Mouse (Mus musculus): ENCODE results near the gene Atp5j. TPM values are rescaled to one million over a fixed set of nuclear protein-coding genes. Genes with fewer than 3 reads are reported as not detected.

Gene Atp5j
- polyA plus RNA-seq, 1 experiment = 434 TPM

DNA sequence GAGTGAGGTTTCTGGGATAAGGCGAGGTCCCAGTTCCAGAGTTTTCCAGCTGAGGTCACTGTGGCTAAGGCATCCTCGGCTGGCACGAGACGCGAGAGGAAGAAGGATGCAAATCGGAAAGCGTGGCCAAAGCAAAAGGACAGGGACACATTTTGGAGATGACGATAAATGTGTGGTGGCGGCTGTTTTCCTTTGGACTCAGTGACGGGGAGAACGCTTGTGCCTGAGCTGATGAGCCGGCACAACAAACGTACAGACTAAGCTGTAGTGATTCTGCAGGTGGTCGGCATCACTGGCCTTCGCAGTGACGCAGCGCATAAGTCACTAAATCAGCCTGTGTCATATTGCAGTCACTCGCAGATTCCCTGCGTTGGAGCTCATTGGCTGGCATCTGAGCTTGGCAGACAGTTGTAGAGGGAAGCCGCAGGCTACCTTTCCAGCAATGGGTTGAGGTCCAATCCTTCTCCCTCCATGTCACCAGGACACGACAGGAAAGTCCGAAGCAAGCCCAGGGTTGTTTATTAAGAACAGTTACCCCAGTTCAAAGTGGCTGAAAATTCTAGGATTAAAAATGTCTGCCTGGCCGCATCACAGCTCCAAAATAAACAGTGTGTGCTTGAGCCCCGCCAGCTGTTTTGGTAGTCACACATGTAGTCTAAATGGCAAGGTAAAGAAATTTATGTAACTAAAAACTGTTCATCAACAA, 39.7 kb upstream of the Atp5j start:
- no peaks in the 10 kb centered on the region for H3K36me3 ChIP-seq (ENCODE audit: control insufficient read depth, insufficient read depth, low read length)
- no peak for DNase-seq
- no peak overlapping the region for H3K4me3 ChIP-seq (ENCODE audit: insufficient read depth, low read depth, low read length)
- TF ChIP-seq POLR2A (IDR thresholded peaks at IDR 0.05; ENCODE audit: low read depth, low read length) (no peak), CTCF (conservative IDR thresholded peaks at IDR 0.05; ENCODE audit: insufficient read depth, insufficient read length, low read depth, low read length) (no peak)
- no peaks in the 10 kb centered on the region for H3K4me1 ChIP-seq (ENCODE audit: control insufficient read depth, insufficient read depth, low read length)
- H3K27ac ChIP-seq (ENCODE audit: insufficient read depth, low read depth, low read length) = no peak overlapping the region
- H3K27me3 ChIP-seq (replicated peaks; ENCODE audit: control insufficient read depth, insufficient read depth, low read length) = no peaks in the 10 kb centered on the region
- WGBS = 46% methylated on average over 24 of the region's 24 CpGs

DNA sequence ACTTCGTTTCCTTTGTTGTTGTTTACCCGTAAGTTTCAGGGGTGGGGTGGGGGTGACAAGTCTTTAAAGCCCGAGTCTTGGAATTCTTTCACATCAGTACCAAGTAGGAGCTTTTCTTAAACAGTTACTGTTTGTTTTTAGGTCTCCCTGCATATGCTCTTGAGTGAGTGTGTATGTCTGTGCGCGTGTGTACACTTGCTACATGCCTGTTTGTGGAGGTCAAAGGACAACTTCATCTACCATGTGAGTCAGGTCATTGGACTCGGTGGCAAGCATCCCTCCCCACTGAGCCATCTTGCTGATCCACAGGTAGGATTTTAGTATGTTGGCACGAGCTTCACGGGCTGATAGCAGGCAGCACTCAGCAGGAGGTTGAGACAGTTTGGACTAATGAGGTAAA, 38.4 kb upstream of the Atp5j start:
- no peak for TF ChIP-seq POLR2A (IDR thresholded peaks at IDR 0.05; ENCODE audit: low read depth, low read length)
- TF ChIP-seq CTCF (conservative IDR thresholded peaks at IDR 0.05; ENCODE audit: insufficient read depth, insufficient read length, low read depth, low read length) = no peak
- 80% methylated on average over 8 of the region's 8 CpGs for WGBS
- no peaks in the 10 kb centered on the region for H3K27me3 ChIP-seq (replicated peaks; ENCODE audit: control insufficient read depth, insufficient read depth, low read length)
- H3K4me3 ChIP-seq (ENCODE audit: insufficient read depth, low read depth, low read length) = no peak overlapping the region
- H3K27ac ChIP-seq (ENCODE audit: insufficient read depth, low read depth, low read length) = no peak overlapping the region
- no peaks in the 10 kb centered on the region for H3K36me3 ChIP-seq (ENCODE audit: control insufficient read depth, insufficient read depth, low read length)
- no peak for DNase-seq
- no peaks in the 10 kb centered on the region for H3K4me1 ChIP-seq (ENCODE audit: control insufficient read depth, insufficient read depth, low read length)

DNA sequence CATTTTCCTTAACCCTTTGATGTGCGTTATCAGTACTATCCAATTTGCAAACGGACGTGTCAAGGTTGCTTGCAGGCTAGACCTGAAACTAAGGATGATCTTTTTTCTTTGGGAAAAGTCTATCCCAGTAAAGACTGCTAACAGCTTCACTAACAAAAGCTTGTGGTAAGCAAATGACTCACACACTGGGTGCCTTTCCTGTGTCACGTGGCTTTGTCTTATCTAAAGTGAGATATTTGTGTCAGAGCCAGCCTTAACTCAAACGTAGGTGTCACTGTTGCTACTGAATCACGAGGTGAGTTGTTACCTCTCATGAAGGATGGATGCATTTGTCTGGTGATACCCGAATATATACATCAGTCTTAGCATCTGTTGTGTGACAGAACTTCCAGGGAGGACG, 29.2 kb upstream of the Atp5j start:
- Histone ChIP-seq H3K36me3 (ENCODE audit: control insufficient read depth, insufficient read depth, low read length) (no peaks in the 10 kb centered on the region), H3K27me3 (replicated peaks; ENCODE audit: control insufficient read depth, insufficient read depth, low read length) (no peaks in the 10 kb centered on the region), H3K27ac (ENCODE audit: insufficient read depth, low read depth, low read length) (no peak overlapping the region), H3K4me3 (ENCODE audit: insufficient read depth, low read depth, low read length) (no peak overlapping the region), H3K4me1 (ENCODE audit: control insufficient read depth, insufficient read depth, low read length) (no peaks in the 10 kb centered on the region)
- DNase-seq = no peak
- no peak for TF ChIP-seq POLR2A (IDR thresholded peaks at IDR 0.05; ENCODE audit: low read depth, low read length)
- TF ChIP-seq CTCF (conservative IDR thresholded peaks at IDR 0.05; ENCODE audit: insufficient read depth, insufficient read length, low read depth, low read length) = no peak
- 92% methylated on average over 8 of the region's 8 CpGs for WGBS

DNA sequence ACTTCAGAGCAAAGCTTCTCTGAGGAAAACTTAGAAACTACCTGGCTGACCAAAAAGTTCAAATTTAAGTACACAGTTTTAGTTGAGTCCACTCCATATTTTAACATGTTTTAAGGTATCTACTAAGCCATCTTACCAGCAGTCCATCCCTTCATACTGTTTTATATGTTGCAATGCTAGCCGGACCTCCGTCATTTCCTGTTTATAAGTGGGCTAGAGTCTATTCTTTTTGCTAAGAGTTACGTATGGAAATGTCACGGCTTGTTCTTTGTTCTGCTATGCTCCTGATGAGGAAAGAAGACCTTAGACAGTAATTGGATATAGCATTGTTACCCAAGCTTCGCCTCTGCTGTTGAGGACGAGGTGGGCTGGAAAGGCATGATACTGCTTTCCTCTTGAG, 18.1 kb upstream of the Atp5j start:
- DNase-seq = no peak
- Histone ChIP-seq H3K4me3 (ENCODE audit: insufficient read depth, low read depth, low read length) (no peak overlapping the region), H3K27ac (ENCODE audit: insufficient read depth, low read depth, low read length) (no peak overlapping the region), H3K4me1 (ENCODE audit: control insufficient read depth, insufficient read depth, low read length) (no peaks in the 10 kb centered on the region), H3K27me3 (replicated peaks; ENCODE audit: control insufficient read depth, insufficient read depth, low read length) (no peaks in the 10 kb centered on the region), H3K36me3 (ENCODE audit: control insufficient read depth, insufficient read depth, low read length) (peaks cover 12% of the 10 kb centered on the region)
- 89% methylated on average over 6 of the region's 6 CpGs for WGBS
- TF ChIP-seq POLR2A (IDR thresholded peaks at IDR 0.05; ENCODE audit: low read depth, low read length) = no peak

DNA sequence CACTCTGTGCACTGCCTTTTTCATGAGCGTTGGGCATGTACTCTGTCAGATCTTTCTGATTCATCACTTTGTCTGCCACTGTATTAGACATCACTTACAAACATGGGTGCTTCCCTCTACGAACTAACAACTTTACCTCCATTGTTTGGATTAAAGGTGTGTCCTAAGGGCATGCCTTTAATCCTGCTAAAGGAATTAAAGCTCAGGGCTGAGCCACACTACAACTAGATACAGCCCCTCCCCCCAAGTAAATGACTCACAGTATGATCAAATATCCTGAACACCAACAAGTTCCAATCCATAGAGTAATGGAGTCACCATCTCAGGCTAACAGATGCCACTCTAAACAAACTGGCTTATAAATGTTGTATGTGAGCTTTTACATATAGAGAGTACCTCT, 3.2 kb upstream of the Atp5j start:
- no peak for DNase-seq
- no peak for TF ChIP-seq CTCF (conservative IDR thresholded peaks at IDR 0.05; ENCODE audit: insufficient read depth, insufficient read length, low read depth, low read length)
- no peak for TF ChIP-seq POLR2A (IDR thresholded peaks at IDR 0.05; ENCODE audit: low read depth, low read length)
- H3K4me1 ChIP-seq (ENCODE audit: control insufficient read depth, insufficient read depth, low read length) = no peaks in the 10 kb centered on the region; the same call in 1 of the 2 replicates
- no peaks in the 10 kb centered on the region; the same call in 1 of the 2 replicates for H3K36me3 ChIP-seq (ENCODE audit: control insufficient read depth, insufficient read depth, low read length)
- no peak overlapping the region for H3K27ac ChIP-seq (ENCODE audit: insufficient read depth, low read depth, low read length)
- no peaks in the 10 kb centered on the region for H3K27me3 ChIP-seq (replicated peaks; ENCODE audit: control insufficient read depth, insufficient read depth, low read length)
- no peak overlapping the region for H3K4me3 ChIP-seq (ENCODE audit: insufficient read depth, low read depth, low read length)
- WGBS = 87% methylated on average over 2 of the region's 2 CpGs

DNA sequence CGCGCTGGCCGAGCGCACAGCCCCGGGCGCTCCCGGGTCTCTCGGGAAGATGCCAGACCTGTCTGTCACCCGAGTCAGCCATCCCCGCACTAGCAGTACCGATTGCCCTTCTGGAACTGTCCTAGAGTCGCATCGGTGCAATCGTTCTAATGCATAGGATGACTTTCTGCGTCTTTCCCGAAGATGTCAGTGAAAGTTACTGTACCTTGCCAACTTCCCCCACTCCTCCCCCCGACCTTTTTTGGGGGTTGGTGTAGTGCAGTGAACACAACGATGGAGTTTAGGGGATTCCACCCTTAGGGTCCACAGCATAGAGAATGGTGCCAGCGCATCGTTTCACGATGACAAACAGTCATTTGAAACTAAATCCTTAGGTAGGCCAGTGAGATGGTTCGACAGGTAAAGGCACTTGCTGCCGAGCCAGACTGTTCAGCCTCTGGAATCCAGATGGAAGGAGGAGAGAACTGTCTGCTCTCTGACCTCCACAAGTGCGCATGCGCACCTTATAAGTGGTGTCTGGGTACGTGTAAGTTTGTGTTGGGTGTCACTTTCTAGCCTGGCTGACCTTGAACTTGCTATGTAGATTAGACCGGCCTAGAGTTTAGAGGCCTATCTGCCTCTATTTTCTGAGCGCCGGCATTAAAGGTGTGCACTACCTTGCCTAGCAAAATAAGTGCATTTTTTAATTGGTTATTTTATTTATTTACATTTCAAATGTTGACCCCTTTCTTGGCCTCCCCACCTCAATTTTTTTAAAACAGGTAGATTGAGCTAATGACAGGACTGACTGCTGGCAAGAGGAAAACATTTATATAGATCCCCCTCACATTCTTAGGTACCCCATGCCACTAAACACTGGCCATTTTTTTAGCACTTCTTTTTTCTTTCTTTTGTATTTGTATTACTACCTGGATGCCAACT, 658 bp upstream of the Atp5j start:
- DNase-seq = peak; percentile 87
- WGBS = 4% methylated on average over 29 of the region's 29 CpGs
- peak overlapping the region; percentile 97 for H3K27ac ChIP-seq (ENCODE audit: insufficient read depth, low read depth, low read length)
- peak overlapping the region; percentile 95 for H3K4me3 ChIP-seq (ENCODE audit: insufficient read depth, low read depth, low read length)
- H3K36me3 ChIP-seq (ENCODE audit: control insufficient read depth, insufficient read depth, low read length) = peaks cover 1% of the 10 kb centered on the region; the same call in 1 of the 2 replicates
- H3K4me1 ChIP-seq (ENCODE audit: control insufficient read depth, insufficient read depth, low read length) = peaks cover 3% of the 10 kb centered on the region; the same call in 1 of the 2 replicates
- no peaks in the 10 kb centered on the region for H3K27me3 ChIP-seq (replicated peaks; ENCODE audit: control insufficient read depth, insufficient read depth, low read length)
- TF ChIP-seq CTCF (conservative IDR thresholded peaks at IDR 0.05; ENCODE audit: insufficient read depth, insufficient read length, low read depth, low read length) = no peak
- TF ChIP-seq POLR2A (IDR thresholded peaks at IDR 0.05; ENCODE audit: low read depth, low read length) = no peak
